Mouse (Mus musculus) spleen, embryonic (tissue): ENCODE measurements around the gene Btbd35f17.
"Not testable (repeated sequence)": the region's sequence is repeated elsewhere in the genome, so short reads cannot be mapped to it uniquely, and the experiment has no call there.

ENCODE experiments used
- CTCF ChIA-PET: fragments of 350-600 bp; sonication (Branson Sonifier 250); formaldehyde crosslinking; loops from one replicate; lab custom pipeline; 2022; lab: Charles Lee

Gene Btbd35f17

GRCm38 (mm10) chrX:4370336-4370735 lies at the start of gene Btbd35f17:
Gene Btbd35f17 (plus strand): TSS chrX:4370636.
- CTCF ChIA-PET = not testable (repeated sequence)
